Mouse (Mus musculus) kidney, postnatal 25 days (tissue): ENCODE data around the gene C1qtnf1.

ENCODE experiments used
- DNase-seq, 2 experiments: peaks; one replicate each; pipeline ENCODE4 v3.0.0; 2021; ENCODE audit warnings: mixed read lengths in 2 of 2

The C1qtnf1 gene

GRCm38 (mm10) chr11:118476396-118477373 is 48.7 kb downstream of the C1qtnf1 start, which contains the start of gene Engase:
TSS of gene Engase (plus strand) at chr11:118476829.
- peak; percentile 97 to 99 for DNase-seq

- peak; percentile 63 to 84 for DNase-seq
Measured at GRCm38 (mm10) chr11:118479776-118480175, 51.8 kb downstream of the C1qtnf1 start.

GRCm38 (mm10) chr11:118481231-118481630 is 53.2 kb downstream of the C1qtnf1 start:
- DNase-seq = no peak

- no peak for DNase-seq
Measured at GRCm38 (mm10) chr11:118481751-118482150, 53.7 kb downstream of the C1qtnf1 start.

GRCm38 (mm10) chr11:118484169-118484568 is 56.2 kb downstream of the C1qtnf1 start:
- peak in 1 of 2 experiments; percentile 29 for DNase-seq

- DNase-seq = no peak
Measured at GRCm38 (mm10) chr11:118485338-118485737, 57.3 kb downstream of the C1qtnf1 start.

- DNase-seq = no peak
Measured at GRCm38 (mm10) chr11:118485780-118486179, 57.8 kb downstream of the C1qtnf1 start.

- no peak for DNase-seq
Measured at GRCm38 (mm10) chr11:118486281-118486680, 58.3 kb downstream of the C1qtnf1 start.

- peak in 1 of 2 experiments; percentile 26 for DNase-seq
Measured at GRCm38 (mm10) chr11:118486881-118487772, 59.1 kb downstream of the C1qtnf1 start.

- DNase-seq = peak; percentile 30 to 37
Measured at GRCm38 (mm10) chr11:118488191-118488906, 60.3 kb downstream of the C1qtnf1 start.

- no peak for DNase-seq
Measured at GRCm38 (mm10) chr11:118488907-118489270, 60.9 kb downstream of the C1qtnf1 start.

- peak; percentile 71 to 80 for DNase-seq
Measured at GRCm38 (mm10) chr11:118490566-118491218, 62.7 kb downstream of the C1qtnf1 start.

GRCm38 (mm10) chr11:118491230-118491629 is 63.2 kb downstream of the C1qtnf1 start:
- no peak for DNase-seq

GRCm38 (mm10) chr11:118493458-118493857 is 65.5 kb downstream of the C1qtnf1 start:
- no peak for DNase-seq

GRCm38 (mm10) chr11:118494001-118494737 is 66.2 kb downstream of the C1qtnf1 start:
- DNase-seq = peak in 1 of 2 experiments; percentile 36

- DNase-seq = no peak
Measured at GRCm38 (mm10) chr11:118495065-118495464, 67.1 kb downstream of the C1qtnf1 start.

GRCm38 (mm10) chr11:118496066-118496689 is 68.2 kb downstream of the C1qtnf1 start:
- peak; percentile 71 to 88 for DNase-seq
